Mouse (Mus musculus): ENCODE results near the gene Atp6v1e1. TPM values are rescaled to one million over a fixed set of nuclear protein-coding genes. Genes with fewer than 3 reads are reported as not detected.
"Not testable (repeated sequence)": the region's sequence is repeated elsewhere in the genome, so short reads cannot be mapped to it uniquely, and the experiment has no call there.

Atp6v1e1 gene
- polyA plus RNA-seq (2014; fragmentation: Nextera tagmentation; extraction: Ambion mirVana): 169 and 185 TPM in 2 replicates

GRCm38 (mm10) chr6:120822307-120822928 lies at the start of gene Atp6v1e1:
Gene Atp6v1e1 (minus strand): TSS chr6:120822793.
- ATAC-seq (ENCODE audit: insufficient read depth, low FRiP score, low TSS enrichment) (peak; percentile 96), DNase-seq (ENCODE audit: low spot score) (peak; percentile 92)
- under 1% methylated on average over 41 of the region's 41 CpGs for WGBS
- Histone ChIP-seq H3K4me1 (ENCODE audit: control insufficient read depth, insufficient read depth, low read length) (peaks cover 3% of the 10 kb centered on the region; the same call in 1 of the 2 replicates), H3K4me3 (ENCODE audit: low read depth, low read length) (peak within 1 kb of the TSS; percentile 81), H3K36me3 (ENCODE audit: control insufficient read depth, insufficient read depth, low read length) (peaks cover 12% of the 10 kb centered on the region), H3K9ac (ENCODE audit: low read length) (peak within 1 kb of the TSS; percentile 65), H3K9me3 (ENCODE audit: control insufficient read depth, low read length) (no peaks in the 10 kb centered on the region), H3K27me3 (ENCODE audit: control insufficient read depth, insufficient read depth, low read length) (no peaks in the 10 kb centered on the region), H3K27ac (ENCODE audit: low read depth, low read length) (peak within 1 kb of the TSS; percentile 63), H3K4me2 (ENCODE audit: low read depth) (peak within 1 kb of the TSS; percentile 72)

GRCm38 (mm10) chr6:120871286-120871685 lies 48.7 kb upstream of the Atp6v1e1 start:
- Histone ChIP-seq H3K27ac (ENCODE audit: low read depth, low read length) (no peak overlapping the region), H3K36me3 (ENCODE audit: control insufficient read depth, insufficient read depth, low read length) (no peaks in the 10 kb centered on the region; the same call in 1 of the 2 replicates), H3K9me3 (ENCODE audit: control insufficient read depth, low read length) (no peaks in the 10 kb centered on the region), H3K4me2 (ENCODE audit: low read depth) (no peak overlapping the region), H3K4me1 (ENCODE audit: control insufficient read depth, insufficient read depth, low read length) (no peaks in the 10 kb centered on the region), H3K9ac (ENCODE audit: low read length) (no peak overlapping the region), H3K4me3 (ENCODE audit: low read depth, low read length) (no peak overlapping the region), H3K27me3 (ENCODE audit: control insufficient read depth, insufficient read depth, low read length) (no peaks in the 10 kb centered on the region)
- ATAC-seq (ENCODE audit: insufficient read depth, low FRiP score, low TSS enrichment): no peak
- 96% methylated on average over 2 of the region's 2 CpGs for WGBS
- DNase-seq (ENCODE audit: low spot score): no peak

GRCm38 (mm10) chr6:120868824-120869223 lies 46.2 kb upstream of the Atp6v1e1 start:
- H3K9me3 ChIP-seq (ENCODE audit: control insufficient read depth, low read length): no peaks in the 10 kb centered on the region
- H3K9ac ChIP-seq (ENCODE audit: low read length): no peak overlapping the region
- no peak overlapping the region for H3K4me3 ChIP-seq (ENCODE audit: low read depth, low read length)
- DNase-seq (ENCODE audit: low spot score) (no peak), ATAC-seq (ENCODE audit: insufficient read depth, low FRiP score, low TSS enrichment) (no peak)
- H3K36me3 ChIP-seq (ENCODE audit: control insufficient read depth, insufficient read depth, low read length): no peaks in the 10 kb centered on the region; the same call in 1 of the 2 replicates
- H3K27me3 ChIP-seq (ENCODE audit: control insufficient read depth, insufficient read depth, low read length): no peaks in the 10 kb centered on the region
- no peak overlapping the region for H3K4me2 ChIP-seq (ENCODE audit: low read depth)
- 79% methylated on average over 1 of the region's 1 CpGs for WGBS
- no peak overlapping the region for H3K27ac ChIP-seq (ENCODE audit: low read depth, low read length)
- H3K4me1 ChIP-seq (ENCODE audit: control insufficient read depth, insufficient read depth, low read length): no peaks in the 10 kb centered on the region

- no peaks in the 10 kb centered on the region for H3K9me3 ChIP-seq (ENCODE audit: control insufficient read depth, low read length)
- H3K36me3 ChIP-seq (ENCODE audit: control insufficient read depth, insufficient read depth, low read length): no peaks in the 10 kb centered on the region; the same call in 1 of the 2 replicates
- DNase-seq (ENCODE audit: low spot score) (no peak), ATAC-seq (ENCODE audit: insufficient read depth, low FRiP score, low TSS enrichment) (no peak)
- no peak overlapping the region for H3K4me2 ChIP-seq (ENCODE audit: low read depth)
- H3K4me1 ChIP-seq (ENCODE audit: control insufficient read depth, insufficient read depth, low read length): no peaks in the 10 kb centered on the region
- no peak overlapping the region for H3K9ac ChIP-seq (ENCODE audit: low read length)
- H3K4me3 ChIP-seq (ENCODE audit: low read depth, low read length): no peak overlapping the region
- H3K27ac ChIP-seq (ENCODE audit: low read depth, low read length): no peak overlapping the region
- WGBS: 91% methylated on average over 9 of the region's 9 CpGs
- H3K27me3 ChIP-seq (ENCODE audit: control insufficient read depth, insufficient read depth, low read length): no peaks in the 10 kb centered on the region
Observed at GRCm38 (mm10) chr6:120866051-120866814, 43.6 kb upstream of the Atp6v1e1 start.

GRCm38 (mm10) chr6:120860079-120860478 lies 37.5 kb upstream of the Atp6v1e1 start:
- H3K36me3 ChIP-seq (ENCODE audit: control insufficient read depth, insufficient read depth, low read length): peaks cover 3% of the 10 kb centered on the region
- H3K4me3 ChIP-seq (ENCODE audit: low read depth, low read length): no peak overlapping the region
- no peaks in the 10 kb centered on the region for H3K9me3 ChIP-seq (ENCODE audit: control insufficient read depth, low read length)
- H3K4me1 ChIP-seq (ENCODE audit: control insufficient read depth, insufficient read depth, low read length): peaks cover 8% of the 10 kb centered on the region; the same call in 1 of the 2 replicates
- no peaks in the 10 kb centered on the region for H3K27me3 ChIP-seq (ENCODE audit: control insufficient read depth, insufficient read depth, low read length)
- ATAC-seq (ENCODE audit: insufficient read depth, low FRiP score, low TSS enrichment) (no peak), DNase-seq (ENCODE audit: low spot score) (no peak)
- no peak overlapping the region for H3K4me2 ChIP-seq (ENCODE audit: low read depth)
- H3K27ac ChIP-seq (ENCODE audit: low read depth, low read length): no peak overlapping the region
- WGBS: 96% methylated on average over 3 of the region's 3 CpGs
- no peak overlapping the region for H3K9ac ChIP-seq (ENCODE audit: low read length)

- H3K36me3 ChIP-seq (ENCODE audit: control insufficient read depth, insufficient read depth, low read length): peaks cover 3% of the 10 kb centered on the region
- 0 out of 2 replicates have a peak overlapping the region, but pooled peaks have one; percentile 14 for H3K9ac ChIP-seq (ENCODE audit: low read length)
- no peak for ATAC-seq (ENCODE audit: insufficient read depth, low FRiP score, low TSS enrichment)
- H3K9me3 ChIP-seq (ENCODE audit: control insufficient read depth, low read length): no peaks in the 10 kb centered on the region
- H3K27me3 ChIP-seq (ENCODE audit: control insufficient read depth, insufficient read depth, low read length): no peaks in the 10 kb centered on the region
- 54% methylated on average over 8 of the region's 8 CpGs for WGBS
- H3K4me2 ChIP-seq (ENCODE audit: low read depth): no peak overlapping the region
- no peak overlapping the region for H3K4me3 ChIP-seq (ENCODE audit: low read depth, low read length)
- no peak overlapping the region for H3K27ac ChIP-seq (ENCODE audit: low read depth, low read length)
- no peak for DNase-seq (ENCODE audit: low spot score)
- H3K4me1 ChIP-seq (ENCODE audit: control insufficient read depth, insufficient read depth, low read length): peaks cover 8% of the 10 kb centered on the region; the same call in 1 of the 2 replicates
Observed at GRCm38 (mm10) chr6:120858217-120858711, 35.7 kb upstream of the Atp6v1e1 start.

- H3K4me3 ChIP-seq (ENCODE audit: low read depth, low read length): no peak overlapping the region
- H3K9ac ChIP-seq (ENCODE audit: low read length): no peak overlapping the region
- H3K4me2 ChIP-seq (ENCODE audit: low read depth): no peak overlapping the region
- ATAC-seq (ENCODE audit: insufficient read depth, low FRiP score, low TSS enrichment) (no peak), DNase-seq (ENCODE audit: low spot score) (no peak)
- H3K36me3 ChIP-seq (ENCODE audit: control insufficient read depth, insufficient read depth, low read length): no peaks in the 10 kb centered on the region; the same call in 1 of the 2 replicates
- 90% methylated on average over 10 of the region's 10 CpGs for WGBS
- H3K27ac ChIP-seq (ENCODE audit: low read depth, low read length): no peak overlapping the region
- H3K27me3 ChIP-seq (ENCODE audit: control insufficient read depth, insufficient read depth, low read length): no peaks in the 10 kb centered on the region
- peaks cover 8% of the 10 kb centered on the region; the same call in 1 of the 2 replicates for H3K4me1 ChIP-seq (ENCODE audit: control insufficient read depth, insufficient read depth, low read length)
- H3K9me3 ChIP-seq (ENCODE audit: control insufficient read depth, low read length): no peaks in the 10 kb centered on the region
Observed at GRCm38 (mm10) chr6:120854413-120854812, 31.8 kb upstream of the Atp6v1e1 start.

GRCm38 (mm10) chr6:120850720-120851119 lies 28.1 kb upstream of the Atp6v1e1 start:
- H3K4me1 ChIP-seq (ENCODE audit: control insufficient read depth, insufficient read depth, low read length); H3K4me3 ChIP-seq (ENCODE audit: low read depth, low read length); ATAC-seq (ENCODE audit: insufficient read depth, low FRiP score, low TSS enrichment); H3K27ac ChIP-seq (ENCODE audit: low read depth, low read length); H3K36me3 ChIP-seq (ENCODE audit: control insufficient read depth, insufficient read depth, low read length); H3K4me2 ChIP-seq (ENCODE audit: low read depth); H3K9ac ChIP-seq (ENCODE audit: low read length); H3K27me3 ChIP-seq (ENCODE audit: control insufficient read depth, insufficient read depth, low read length); H3K9me3 ChIP-seq (ENCODE audit: control insufficient read depth, low read length); DNase-seq (ENCODE audit: low spot score): not testable (repeated sequence)
